Mouse (Mus musculus) heart, adult 2 months (tissue): ENCODE results near the gene Gm20824.
"Not testable (repeated sequence)": the region's sequence is repeated elsewhere in the genome, so short reads cannot be mapped to it uniquely, and the experiment has no call there.

Source experiments
- CTCF ChIP-seq: fragments of 200-600 bp; IDR thresholded peaks from 2 replicates; pipeline ENCODE4 v1.8.1; 2022; ENCODE audit warnings: antibody characterized with exemption, mild to moderate bottlenecking, moderate library complexity
- EP300 ChIP-seq: fragments of 200-500 bp; IDR thresholded peaks from 2 replicates; pipeline ENCODE4 v1.6.1; 2011; ENCODE audit warnings: low read depth, low read length, control low read depth; ENCODE audit not compliant: insufficient read depth

DNA sequence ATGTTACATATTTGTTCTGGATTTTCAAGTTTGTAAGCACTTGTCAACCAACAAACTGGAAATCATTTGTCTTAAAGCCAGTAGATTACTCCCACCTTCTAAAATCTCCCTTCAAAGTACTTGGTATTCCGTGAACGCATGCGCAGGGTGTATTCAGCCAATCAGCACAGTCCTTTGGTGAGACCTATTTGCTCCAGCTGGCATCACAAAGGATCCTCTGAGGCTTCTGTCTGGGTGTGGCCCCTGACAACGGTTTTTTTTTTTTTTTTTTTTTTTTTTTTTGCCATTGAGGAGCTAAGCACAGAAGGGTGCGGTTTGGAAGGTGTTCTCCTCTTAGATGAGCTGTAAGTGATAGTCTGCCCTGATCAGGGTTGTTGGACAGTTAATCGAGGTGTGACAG lies at the start of gene Gm20824:
- TF ChIP-seq EP300, CTCF: not testable (repeated sequence)
